Mouse (Mus musculus) ES-E14 (cell line): ENCODE data around the gene Pou2f3. TPM values are rescaled to one million over a fixed set of nuclear protein-coding genes. Genes with fewer than 3 reads are reported as not detected.

Experiments used
- DNase-seq: peaks from one replicate; pipeline ENCODE4 v3.0.0-alpha.2; 2013; ENCODE audit warnings: low read depth, low spot score
- H3K27ac ChIP-seq: 2 replicates; pipeline ENCODE4 v1.5.1; 2012; ENCODE audit warnings: low read depth, mild to moderate bottlenecking, low read length, moderate library complexity, mixed read lengths; ENCODE audit not compliant: poor library complexity, insufficient read depth, severe bottlenecking
- H3K36me3 ChIP-seq: 2 replicates; pipeline ENCODE4 v1.6.1; 2012; ENCODE audit warnings: mild to moderate bottlenecking, low read length, moderate library complexity, mixed read lengths; ENCODE audit not compliant: control insufficient read depth, poor library complexity, insufficient read depth, severe bottlenecking
- H3K4me1 ChIP-seq, 2 experiments: fragments of 150-350 bp in 1 of 2; sonication (generic) in 1 of 2; 2 replicates each; pipeline ENCODE4 v1.6.1; 2012; ENCODE audit warnings: low read length in 2 of 2, mild to moderate bottlenecking in 1 of 2, mixed read lengths in 1 of 2; ENCODE audit not compliant: control insufficient read depth in 2 of 2, insufficient read depth in 2 of 2, poor library complexity in 1 of 2
- H3K4me3 ChIP-seq, 2 experiments: fragments of 150-350 bp in 1 of 2; sonication (generic) in 1 of 2; 2 replicates each; pipeline ENCODE4 v1.5.1; 2012; ENCODE audit warnings: low read length in 2 of 2, low read depth in 1 of 2, mild to moderate bottlenecking in 1 of 2, mixed read lengths in 1 of 2; ENCODE audit not compliant: insufficient read depth in 1 of 2, poor library complexity in 1 of 2, severe bottlenecking in 1 of 2
- H3K9ac ChIP-seq: 2 replicates; pipeline ENCODE4 v1.6.1; 2012; ENCODE audit warnings: low read depth, mild to moderate bottlenecking, low read length, mixed read lengths; ENCODE audit not compliant: poor library complexity, insufficient read depth, severe bottlenecking
- H3K9me3 ChIP-seq: fragments of 150-350 bp; sonication (generic); 2 replicates; pipeline ENCODE4 v1.6.1; 2012; ENCODE audit warnings: low read depth, mild to moderate bottlenecking, low read length; ENCODE audit not compliant: control insufficient read depth, insufficient read depth
- CHD2 ChIP-seq: IDR thresholded peaks from 2 replicates; pipeline ENCODE4 v1.6.1; 2014; ENCODE audit warnings: mild to moderate bottlenecking, low read depth, low read length, inconsistent platforms
- HCFC1 ChIP-seq: IDR thresholded peaks from 2 replicates; pipeline ENCODE4 v1.6.1; 2012; ENCODE audit warnings: low read length, inconsistent platforms, borderline replicate concordance; ENCODE audit not compliant: insufficient read depth
- MAFK ChIP-seq: IDR thresholded peaks from 2 replicates; pipeline ENCODE4 v1.6.1; 2014; ENCODE audit warnings: mild to moderate bottlenecking, low read depth, low read length, inconsistent platforms; ENCODE audit not compliant: insufficient read depth
- ZC3H11A ChIP-seq: IDR thresholded peaks from 2 replicates; pipeline ENCODE4 v1.6.1; 2012; ENCODE audit warnings: low read depth, mild to moderate bottlenecking, inconsistent platforms, low read length, borderline replicate concordance
- ZNF384 ChIP-seq: IDR thresholded peaks from 2 replicates; pipeline ENCODE4 v1.6.1; 2012; ENCODE audit warnings: low read depth, low read length, inconsistent platforms
- in situ Hi-C, 2 experiments: fragments of 600-800 bp; cut with MboI; formaldehyde crosslinking; loops; one replicate each; pipeline ENCODE4 v1.15.1; 2025; ENCODE audit warnings: low sequenced_read_pairs in 2 of 2, inconsistent platforms in 1 of 2; ENCODE audit not compliant: unreplicated experiment in 2 of 2
- total RNA-seq: library from RNA; depleted of rRNA; stranded (reverse); fragments of 300-350 nt; gene quantifications from 2 replicates; pipeline ENCODE4 v1.2.3, GENCODE M21; 2012

The Pou2f3 gene
- total RNA-seq, 1 experiment, result 1.5 TPM

DNA sequence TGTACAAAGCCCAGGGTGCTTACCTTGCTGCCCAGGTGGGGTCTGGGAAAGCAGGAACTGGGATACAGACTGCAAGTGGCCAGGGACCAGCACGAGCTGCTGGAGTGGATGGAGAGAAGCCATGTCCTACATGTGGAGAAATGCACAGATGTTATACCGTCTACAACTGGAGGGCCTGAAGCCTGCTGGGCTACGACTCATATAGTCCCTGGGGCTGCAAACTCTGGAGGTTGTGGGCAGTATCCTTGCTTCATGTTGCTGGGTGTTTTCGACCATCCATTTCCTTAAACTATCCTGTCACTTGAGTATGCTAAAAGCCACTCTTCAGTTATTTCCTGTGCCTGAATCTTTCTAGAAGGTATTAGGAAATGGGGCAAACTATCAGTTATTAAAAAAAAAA is 65.0 kb downstream of the Pou2f3 start:
- in situ Hi-C loops, result loop anchor here in 1 of 2 experiments (10.0 kb wide), 1 partner anchor 60 kb away; no protein-coding TSS in a partner anchor
- H3K9ac ChIP-seq, result no peak overlapping the region
- no peaks in the 10 kb centered on the region for H3K9me3 ChIP-seq
- no peak overlapping the region for H3K27ac ChIP-seq
- no peak overlapping the region for H3K4me3 ChIP-seq
- no peak for DNase-seq
- H3K36me3 ChIP-seq, result no peaks in the 10 kb centered on the region
- TF ChIP-seq HCFC1 (no peak), ZC3H11A (no peak), MAFK (no peak), CHD2 (no peak), ZNF384 (no peak)
- no peaks in the 10 kb centered on the region for H3K4me1 ChIP-seq

- no peaks in the 10 kb centered on the region for H3K4me1 ChIP-seq
- TF ChIP-seq MAFK, result no peak
- TF ChIP-seq ZC3H11A, result peak; percentile 50; the same call in 1 of the 2 replicates
- in situ Hi-C loops, result loop anchor here (5.0 to 10.0 kb wide), 3 partner anchors 60 to 138 kb away; partner anchors contain the start of gene Pou2f3 (in 1 of the 2)
- H3K27ac ChIP-seq, result no peak overlapping the region
- no peak overlapping the region for H3K9ac ChIP-seq
- H3K36me3 ChIP-seq, result no peaks in the 10 kb centered on the region
- H3K9me3 ChIP-seq, result no peaks in the 10 kb centered on the region
- no peak overlapping the region for H3K4me3 ChIP-seq
- DNase-seq, result no peak
Measured at GRCm38 (mm10) chr9:43144206-43144810, 65.9 kb downstream of the Pou2f3 start.

GRCm38 (mm10) chr9:43141839-43142238 is 68.3 kb downstream of the Pou2f3 start:
- H3K27ac ChIP-seq, result no peak overlapping the region
- in situ Hi-C loops, result loop anchor here (5.0 to 10.0 kb wide), 3 partner anchors 63 to 140 kb away; partner anchors contain the start of gene Pou2f3 (in 1 of the 2)
- no peak overlapping the region for H3K4me3 ChIP-seq
- H3K36me3 ChIP-seq, result no peaks in the 10 kb centered on the region
- no peaks in the 10 kb centered on the region for H3K9me3 ChIP-seq
- no peaks in the 10 kb centered on the region for H3K4me1 ChIP-seq
- TF ChIP-seq ZNF384, result no peak
- TF ChIP-seq CHD2, result no peak
- TF ChIP-seq ZC3H11A, result peak; percentile 86; the same call in 1 of the 2 replicates
- TF ChIP-seq HCFC1, result no peak
- no peak for TF ChIP-seq MAFK
- DNase-seq, result peak; percentile 47
- no peak overlapping the region for H3K9ac ChIP-seq

- Histone ChIP-seq H3K9ac (no peak overlapping the region), H3K4me3 (no peak overlapping the region), H3K4me1 (peaks cover 0 to 21% of the 10 kb centered on the region in 2 experiments; a peak in 2 of 4 replicates), H3K27ac (no peak overlapping the region), H3K9me3 (no peaks in the 10 kb centered on the region), H3K36me3 (no peaks in the 10 kb centered on the region)
- in situ Hi-C loops, result no loop called here
- no peak for DNase-seq
- TF ChIP-seq MAFK (no peak), HCFC1 (no peak), ZC3H11A (no peak), CHD2 (no peak), ZNF384 (no peak)
Measured at GRCm38 (mm10) chr9:43133525-43133924, 76.6 kb downstream of the Pou2f3 start.
